Mouse (Mus musculus) small intestine, adult 10 weeks (tissue): ENCODE data around the gene Olfr1087. TPM values are rescaled to one million over a fixed set of nuclear protein-coding genes. Genes with fewer than 3 reads are reported as not detected.

ENCODE experiments used
- polyA plus RNA-seq: library from polyadenylated mRNA; stranded (reverse); fragments of 350-450 nt; fragmentation: Illumina TruSeq; extraction: RNeasy Lipid Tissue Mini Kit (QIAGEN cat#74804); gene quantifications from one replicate; pipeline ENCODE4 v1.2.3, GENCODE M21; 2014; ENCODE audit warnings: low replicate concordance

Olfr1087 gene
- polyA plus RNA-seq, result not detected

GRCm38 (mm10) chr2:86698295-86698694, at the start of gene Olfr1087:
Gene Olfr1087 (minus strand): TSS chr2:86698395.

GRCm38 (mm10) chr2:86733601-86734000, 35.4 kb upstream of the Olfr1087 start, which contains the start of gene Olfr1089:
Gene Olfr1089 (minus strand): TSS chr2:86733701.

GRCm38 (mm10) chr2:86679992-86680391, 18.2 kb downstream of the Olfr1087 start, which contains the start of gene Olfr1086:
Gene Olfr1086 (minus strand): TSS chr2:86680092.

GRCm38 (mm10) chr2:86661919-86662318, 36.3 kb downstream of the Olfr1087 start, which contains the start of gene Olfr1085:
Gene Olfr1085 (minus strand): TSS chr2:86662019.

GRCm38 (mm10) chr2:86639625-86640024, 58.6 kb downstream of the Olfr1087 start, which contains the start of gene Olfr1084:
Gene Olfr1084 (minus strand): TSS chr2:86639725.

Other genes starting within 250 kb of the Olfr1087 start
- not detected for gene Olfr1065, start 247.8 kb downstream of the Olfr1087 start, polyA plus RNA-seq
- gene Olfr1066, start 242.1 kb downstream of the Olfr1087 start, polyA plus RNA-seq, result not detected
- gene Olfr228, start 211.0 kb downstream of the Olfr1087 start, polyA plus RNA-seq, result not detected
- gene Olfr1076, start 189.9 kb downstream of the Olfr1087 start, polyA plus RNA-seq, result not detected
- gene Olfr1079, start 155.9 kb downstream of the Olfr1087 start, polyA plus RNA-seq, result not detected
- gene Olfr1080, start 140.2 kb downstream of the Olfr1087 start, polyA plus RNA-seq, result not detected
- not detected for gene Olfr1082, start 99.4 kb downstream of the Olfr1087 start, polyA plus RNA-seq
- not detected for gene Olfr1084, start 58.7 kb downstream of the Olfr1087 start, polyA plus RNA-seq
- gene Olfr1085, start 36.4 kb downstream of the Olfr1087 start, polyA plus RNA-seq, result not detected
- gene Olfr1086, start 18.3 kb downstream of the Olfr1087 start, polyA plus RNA-seq, result not detected
- gene Olfr1089, start 35.3 kb upstream of the Olfr1087 start, polyA plus RNA-seq, result not detected
- not detected for gene Olfr1090, start 60.6 kb upstream of the Olfr1087 start, polyA plus RNA-seq
- not detected for gene Olfr1093, start 84.1 kb upstream of the Olfr1087 start, polyA plus RNA-seq
- not detected for gene Olfr141, start 111.6 kb upstream of the Olfr1087 start, polyA plus RNA-seq
- not detected for gene Olfr1094, start 126.3 kb upstream of the Olfr1087 start, polyA plus RNA-seq
- gene Olfr1095, start 153.3 kb upstream of the Olfr1087 start, polyA plus RNA-seq, result not detected
- gene Gm13723, start 176.4 kb upstream of the Olfr1087 start, polyA plus RNA-seq, result not detected
- not detected for gene Olfr1097, start 193.8 kb upstream of the Olfr1087 start, polyA plus RNA-seq
- not detected for gene Olfr1098, start 226.2 kb upstream of the Olfr1087 start, polyA plus RNA-seq